Mouse (Mus musculus): ENCODE data around the gene Rnf4. TPM values are rescaled to one million over a fixed set of nuclear protein-coding genes. Genes with fewer than 3 reads are reported as not detected.

Rnf4 gene
- total RNA-seq, 2 experiments from 2014 or later: 16.6 to 18.4 TPM

DNA sequence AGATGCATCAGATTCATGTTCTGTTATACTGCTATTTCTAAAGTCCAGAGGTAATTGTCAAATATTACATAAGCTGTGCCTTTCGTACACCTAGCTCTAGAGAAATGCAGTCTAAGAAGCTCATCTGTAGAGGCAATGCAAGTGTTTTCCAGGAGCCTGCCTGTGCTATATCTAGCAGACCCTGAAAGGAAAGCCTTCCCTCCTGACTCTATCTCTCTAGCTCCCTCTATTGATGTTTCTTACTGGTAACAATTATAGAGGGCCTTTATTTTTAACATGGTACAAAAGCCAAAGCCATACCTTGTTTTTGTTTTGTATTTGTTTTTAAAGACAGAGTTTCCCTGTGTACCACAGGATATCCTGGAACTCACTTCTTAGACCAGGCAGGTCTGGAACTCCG, 61.8 kb downstream of the Rnf4 start:
- no peak for DNase-seq
- intact Hi-C loops (cut with DNase I): no loop called here

DNA sequence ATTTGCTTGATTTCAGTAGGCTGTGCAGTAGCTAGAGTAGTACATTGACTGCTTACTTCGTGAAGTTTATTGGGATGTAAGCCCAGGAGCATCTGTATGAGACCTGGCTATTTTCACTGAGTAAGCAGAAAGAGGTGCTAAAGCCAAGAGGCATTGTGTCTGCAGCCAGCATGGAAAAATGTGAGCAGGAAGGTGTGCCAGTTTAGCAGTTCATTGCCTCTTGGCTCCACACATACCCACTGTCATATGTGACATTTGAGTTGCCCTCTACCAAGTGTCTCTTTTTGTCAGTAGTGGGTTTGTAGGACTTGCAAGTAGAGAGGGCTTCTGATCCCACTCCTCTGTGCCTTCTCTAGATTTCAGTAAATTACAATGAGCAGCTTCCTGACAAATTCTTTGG, 62.2 kb downstream of the Rnf4 start:
- intact Hi-C loops (cut with DNase I): no loop called here
- no peak for DNase-seq

Other genes starting within 250 kb of the Rnf4 start
- gene Poln, start 166.8 kb upstream of the Rnf4 start, total RNA-seq (2021): 1 to 10 TPM in 1 of 2 experiments, under 1 TPM in 1; 0.59 to 1.6 TPM
- gene Haus3, start 166.8 kb upstream of the Rnf4 start, total RNA-seq (2021): 1 to 10 TPM; 2.7 to 3.6 TPM
- gene Mxd4, start 148.6 kb upstream of the Rnf4 start, total RNA-seq (2021): 10 to 100 TPM; 28.2 to 31.1 TPM
- gene Zfyve28, start 47.8 kb upstream of the Rnf4 start, total RNA-seq (2021): 1 to 10 TPM; 1.0 to 1.2 TPM
- not detected for gene Cfap99, start 47.7 kb upstream of the Rnf4 start, total RNA-seq (2021)
- 10 to 100 TPM; 12.3 to 13.4 TPM for gene Fam193a, start 33.6 kb downstream of the Rnf4 start, total RNA-seq (2021)
- gene Tnip2, start 177.7 kb downstream of the Rnf4 start, total RNA-seq (2021): 1 to 10 TPM; 3.0 to 3.2 TPM
- 1 to 10 TPM in 1 of 2 experiments, under 1 TPM in 1; 0.82 to 1.5 TPM for gene Sh3bp2, start 189.5 kb downstream of the Rnf4 start, total RNA-seq (2021)
- 10 to 100 TPM; 58.7 to 67.4 TPM for gene Add1, start 237.4 kb downstream of the Rnf4 start, total RNA-seq (2021)

Data from gastrocnemius, postnatal 36 days (tissue).